Mouse (Mus musculus): ENCODE results near the gene 2300003K06Rik.
A peak's percentile ranks its signal among the peaks of the same experiment; 100 is the strongest.
"Not testable (repeated sequence)": the region's sequence is repeated elsewhere in the genome, so short reads cannot be mapped to it uniquely, and the experiment has no call there.

Gene 2300003K06Rik

DNA sequence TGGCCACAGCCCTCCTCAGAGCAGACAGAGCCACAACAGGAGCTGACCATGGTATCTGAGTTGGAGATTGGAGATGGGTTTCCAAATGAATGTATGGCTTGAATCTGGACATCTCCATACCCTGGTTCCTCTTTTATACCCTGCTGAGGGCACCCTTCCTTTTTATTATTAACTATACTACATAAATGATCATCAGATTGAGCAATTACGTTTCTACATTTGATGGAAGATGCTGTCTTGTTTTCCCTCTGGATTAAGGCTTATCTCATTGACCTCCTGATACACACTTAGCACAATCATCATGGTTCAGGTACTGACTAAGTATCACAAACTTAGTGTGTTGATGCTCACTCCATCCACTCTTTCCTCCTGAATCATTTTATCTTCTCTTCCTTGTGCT, at the start of gene 2300003K06Rik:
2300003K06Rik (minus strand) TSS at position 101 of the 400 bp plus-strand sequence.
- no peak for DNase-seq (ENCODE audit: low read depth, low spot score)

- DNase-seq (ENCODE audit: low read depth, low spot score), result not testable (repeated sequence)
These were observed 41.0 kb upstream of the 2300003K06Rik start, which contains the start of gene Gm11567 for GRCm38 (mm10) chr11:99878887-99879286. Gm11567 (plus strand) TSS chr11:99879187.

GRCm38 (mm10) chr11:99873089-99873488, 35.2 kb upstream of the 2300003K06Rik start, which contains the start of gene Krtap9-1:
Krtap9-1 (plus strand) TSS chr11:99873389.
- not testable (repeated sequence) for DNase-seq (ENCODE audit: low read depth, low spot score)

DNA sequence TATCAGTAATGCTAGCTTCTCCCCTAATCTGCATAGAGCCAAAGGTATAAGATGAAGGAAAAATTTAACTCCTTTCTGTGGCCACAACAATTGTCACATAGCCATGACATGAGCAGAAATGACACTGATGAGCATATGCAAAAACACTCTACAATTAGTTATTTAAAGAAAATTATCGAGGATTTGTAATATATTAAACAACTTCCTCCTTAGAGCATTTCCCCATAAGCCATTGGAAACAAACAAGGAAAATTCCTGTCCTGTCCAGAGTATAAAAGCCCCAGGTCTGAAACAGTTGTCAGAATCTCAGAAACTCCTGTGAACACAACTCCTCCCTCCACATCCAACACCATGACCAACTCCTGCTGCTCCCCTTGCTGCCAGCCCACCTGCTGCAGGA, 26.3 kb upstream of the 2300003K06Rik start, which contains the start of gene Gm11559:
Gm11559 (plus strand) TSS at position 301 of the 400 bp plus-strand sequence.
- DNase-seq (ENCODE audit: low read depth, low spot score), result not testable (repeated sequence)

GRCm38 (mm10) chr11:99858761-99859160, 20.9 kb upstream of the 2300003K06Rik start:
- no peak for DNase-seq (ENCODE audit: low read depth, low spot score)

GRCm38 (mm10) chr11:99857617-99858016, 19.8 kb upstream of the 2300003K06Rik start, which contains the start of gene Gm11568:
Gm11568 (plus strand) TSS chr11:99857917.
- DNase-seq (ENCODE audit: low read depth, low spot score), result no peak

DNA sequence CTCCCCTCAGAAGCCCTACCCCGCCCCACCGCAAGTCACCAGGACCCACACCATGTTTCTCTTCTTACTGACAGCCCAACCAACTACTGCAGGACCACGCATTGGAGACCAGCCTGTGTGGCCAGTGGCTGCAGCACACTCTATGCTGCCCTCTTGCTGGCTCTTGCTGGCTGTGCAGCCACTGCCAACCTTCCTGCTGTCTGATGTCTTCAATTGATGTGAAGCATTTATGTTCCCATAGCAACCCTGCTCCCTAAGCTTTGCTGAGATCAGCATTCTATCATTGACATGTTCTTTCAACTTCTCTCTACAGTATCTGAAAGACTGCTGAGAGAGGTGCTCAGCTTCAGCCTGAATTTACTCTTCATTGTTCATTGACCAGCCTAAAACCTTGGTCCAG, 16.3 kb upstream of the 2300003K06Rik start:
- peak; percentile 1 for DNase-seq (ENCODE audit: low read depth, low spot score)

DNA sequence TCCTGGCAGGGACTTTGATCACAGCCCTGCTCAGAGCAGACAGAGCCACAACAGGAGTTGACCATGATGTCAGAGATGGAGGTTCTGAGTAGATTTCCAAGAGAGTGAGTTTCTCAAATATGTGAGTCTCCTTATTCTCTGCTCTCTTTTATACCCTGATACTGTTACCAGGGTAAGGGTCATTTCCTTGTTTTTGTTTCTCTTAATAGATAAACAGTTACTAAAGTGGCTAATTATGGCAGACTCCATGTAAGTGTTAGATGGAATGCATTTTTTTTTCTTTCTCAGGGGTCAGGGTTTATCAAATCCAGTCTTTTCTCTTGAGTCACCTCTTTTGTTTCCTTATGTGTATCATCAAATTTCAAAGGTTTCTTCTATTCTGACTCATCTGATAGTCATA, 13.6 kb upstream of the 2300003K06Rik start, which contains the start of gene Krtap4-16:
Krtap4-16 (minus strand) TSS at position 101 of the 400 bp plus-strand sequence.
- no peak for DNase-seq (ENCODE audit: low read depth, low spot score)

- no peak for DNase-seq (ENCODE audit: low read depth, low spot score)
These were observed 8.9 kb upstream of the 2300003K06Rik start for GRCm38 (mm10) chr11:99846746-99847145.

GRCm38 (mm10) chr11:99842185-99842584, 4.3 kb upstream of the 2300003K06Rik start:
- DNase-seq (ENCODE audit: low read depth, low spot score), result no peak

DNA sequence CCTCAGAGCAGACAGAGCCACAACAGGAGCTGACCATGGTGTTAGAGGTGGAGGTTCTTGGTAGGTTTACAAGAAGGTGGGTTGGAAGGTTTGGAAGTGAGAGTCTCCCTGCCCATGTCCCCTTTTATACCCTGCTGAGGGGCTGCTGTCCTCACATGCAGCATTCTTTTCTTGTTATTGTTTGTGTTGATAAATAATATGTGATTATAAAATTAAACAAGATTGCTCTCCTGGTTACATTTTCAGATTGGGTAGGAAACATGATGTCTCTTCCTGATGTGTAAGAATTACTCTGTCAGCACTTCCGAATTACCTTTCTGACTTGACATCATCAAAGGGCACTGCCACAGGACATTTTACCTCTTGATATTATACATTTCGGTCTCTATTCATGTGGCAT, 22.3 kb downstream of the 2300003K06Rik start, which contains the start of gene Gm11564:
Gm11564 (minus strand) TSS at position 101 of the 400 bp plus-strand sequence.
- DNase-seq (ENCODE audit: low read depth, low spot score), result not testable (repeated sequence)

- not testable (repeated sequence) for DNase-seq (ENCODE audit: low read depth, low spot score)
These were observed 28.1 kb downstream of the 2300003K06Rik start, which contains the start of gene Krtap4-13 for GRCm38 (mm10) chr11:99809792-99810191. Krtap4-13 (minus strand) TSS chr11:99809892.

GRCm38 (mm10) chr11:99804346-99804745, 33.5 kb downstream of the 2300003K06Rik start, which contains the start of gene Gm11554:
Gm11554 (minus strand) TSS chr11:99804446.
- DNase-seq (ENCODE audit: low read depth, low spot score), result not testable (repeated sequence)

GRCm38 (mm10) chr11:99798832-99799231, 39.0 kb downstream of the 2300003K06Rik start, which contains the start of gene Gm11569:
Gm11569 (minus strand) TSS chr11:99798932.
- DNase-seq (ENCODE audit: low read depth, low spot score), result not testable (repeated sequence)

- DNase-seq (ENCODE audit: low read depth, low spot score), result no peak
These were observed 44.5 kb downstream of the 2300003K06Rik start, which contains the start of gene Gm11596 for GRCm38 (mm10) chr11:99793367-99793766. Gm11596 (minus strand) TSS chr11:99793467.

Measured in embryo, embryonic 11.5 days (tissue).